Mouse (Mus musculus): Measurements from ENCODE around the gene Sytl1. TPM values are rescaled to one million over a fixed set of nuclear protein-coding genes. Genes with fewer than 3 reads are reported as not detected.

Gene Sytl1
- polyA plus RNA-seq, 1 experiment from 2014 or later = 1.5 TPM

GRCm38 (mm10) chr4:133297801-133298238 lies 34.9 kb upstream of the Sytl1 start:
- Histone ChIP-seq H3K4me1 (ENCODE audit: insufficient read depth, low read length) (peaks cover 29% of the 10 kb centered on the region), H3K27ac (ENCODE audit: low read length) (no peak overlapping the region), H3K9ac (replicated peaks; ENCODE audit: low read length) (peak overlapping the region; percentile 27; the same call in 1 of the 2 replicates), H3K36me3 (ENCODE audit: insufficient read depth, low read length) (peaks cover 27% of the 10 kb centered on the region; the same call in 1 of the 2 replicates), H3K27me3 (ENCODE audit: insufficient read depth, low read length) (no peaks in the 10 kb centered on the region), H3K9me3 (ENCODE audit: low read length) (no peaks in the 10 kb centered on the region), H3K4me2 (replicated peaks; ENCODE audit: low read depth, low read length) (no peak overlapping the region), H3K4me3 (ENCODE audit: low read length) (no peak overlapping the region)
- peak; percentile 53; the same call in 1 of the 2 replicates for ATAC-seq (ENCODE audit: low FRiP score, low TSS enrichment)
- 0% methylated on average over 5 of the region's 5 CpGs for WGBS

- no peak overlapping the region for H3K27ac ChIP-seq (ENCODE audit: low read length)
- H3K4me3 ChIP-seq (ENCODE audit: low read length) = no peak overlapping the region
- peaks cover 33% of the 10 kb centered on the region for H3K4me1 ChIP-seq (ENCODE audit: insufficient read depth, low read length)
- no peak overlapping the region for H3K9ac ChIP-seq (replicated peaks; ENCODE audit: low read length)
- H3K9me3 ChIP-seq (ENCODE audit: low read length) = no peaks in the 10 kb centered on the region
- no peaks in the 10 kb centered on the region for H3K27me3 ChIP-seq (ENCODE audit: insufficient read depth, low read length)
- H3K4me2 ChIP-seq (replicated peaks; ENCODE audit: low read depth, low read length) = no peak overlapping the region
- peaks cover 27% of the 10 kb centered on the region; the same call in 1 of the 2 replicates for H3K36me3 ChIP-seq (ENCODE audit: insufficient read depth, low read length)
- ATAC-seq (ENCODE audit: low FRiP score, low TSS enrichment) = no peak
- WGBS = 68% methylated on average over 10 of the region's 10 CpGs
These were observed 34.4 kb upstream of the Sytl1 start for GRCm38 (mm10) chr4:133297360-133297759.

GRCm38 (mm10) chr4:133294084-133294483 lies 31.2 kb upstream of the Sytl1 start:
- no peak overlapping the region for H3K4me3 ChIP-seq (ENCODE audit: low read length)
- no peak for ATAC-seq (ENCODE audit: low FRiP score, low TSS enrichment)
- no peaks in the 10 kb centered on the region for H3K9me3 ChIP-seq (ENCODE audit: low read length)
- H3K27me3 ChIP-seq (ENCODE audit: insufficient read depth, low read length) = no peaks in the 10 kb centered on the region
- H3K36me3 ChIP-seq (ENCODE audit: insufficient read depth, low read length) = peaks cover 16% of the 10 kb centered on the region; the same call in 1 of the 2 replicates
- H3K4me2 ChIP-seq (replicated peaks; ENCODE audit: low read depth, low read length) = 0 out of 2 replicates have a peak overlapping the region, but pooled peaks have one; percentile 14
- peaks cover 36% of the 10 kb centered on the region for H3K4me1 ChIP-seq (ENCODE audit: insufficient read depth, low read length)
- H3K9ac ChIP-seq (replicated peaks; ENCODE audit: low read length) = peak overlapping the region; percentile 22
- 50% methylated on average over 11 of the region's 11 CpGs for WGBS
- peak overlapping the region; percentile 57 for H3K27ac ChIP-seq (ENCODE audit: low read length)

GRCm38 (mm10) chr4:133292901-133293843 lies 30.3 kb upstream of the Sytl1 start:
- peaks cover 16% of the 10 kb centered on the region; the same call in 1 of the 2 replicates for H3K36me3 ChIP-seq (ENCODE audit: insufficient read depth, low read length)
- peak overlapping the region; percentile 17 for H3K4me2 ChIP-seq (replicated peaks; ENCODE audit: low read depth, low read length)
- H3K27me3 ChIP-seq (ENCODE audit: insufficient read depth, low read length) = no peaks in the 10 kb centered on the region
- ATAC-seq (ENCODE audit: low FRiP score, low TSS enrichment) = peak; percentile 87
- H3K4me1 ChIP-seq (ENCODE audit: insufficient read depth, low read length) = peaks cover 28% of the 10 kb centered on the region
- H3K27ac ChIP-seq (ENCODE audit: low read length) = peak overlapping the region; percentile 57
- peak overlapping the region; percentile 22 for H3K9ac ChIP-seq (replicated peaks; ENCODE audit: low read length)
- H3K9me3 ChIP-seq (ENCODE audit: low read length) = no peaks in the 10 kb centered on the region
- 15% methylated on average over 23 of the region's 24 CpGs for WGBS
- no peak overlapping the region for H3K4me3 ChIP-seq (ENCODE audit: low read length)

GRCm38 (mm10) chr4:133292405-133292804 lies 29.5 kb upstream of the Sytl1 start:
- no peak overlapping the region for H3K4me3 ChIP-seq (ENCODE audit: low read length)
- peak overlapping the region; percentile 57 for H3K27ac ChIP-seq (ENCODE audit: low read length)
- peaks cover 16% of the 10 kb centered on the region; the same call in 1 of the 2 replicates for H3K36me3 ChIP-seq (ENCODE audit: insufficient read depth, low read length)
- H3K4me1 ChIP-seq (ENCODE audit: insufficient read depth, low read length) = peaks cover 24% of the 10 kb centered on the region
- no peaks in the 10 kb centered on the region for H3K9me3 ChIP-seq (ENCODE audit: low read length)
- H3K27me3 ChIP-seq (ENCODE audit: insufficient read depth, low read length) = no peaks in the 10 kb centered on the region
- 76% methylated on average over 4 of the region's 4 CpGs for WGBS
- H3K4me2 ChIP-seq (replicated peaks; ENCODE audit: low read depth, low read length) = no peak overlapping the region
- ATAC-seq (ENCODE audit: low FRiP score, low TSS enrichment) = peak; percentile 52
- no peak overlapping the region for H3K9ac ChIP-seq (replicated peaks; ENCODE audit: low read length)

- Histone ChIP-seq H3K27ac (ENCODE audit: low read length) (no peak overlapping the region), H3K9me3 (ENCODE audit: low read length) (no peaks in the 10 kb centered on the region)
- WGBS = 97% methylated on average over 1 of the region's 1 CpGs
These were observed 28.3 kb upstream of the Sytl1 start for GRCm38 (mm10) chr4:133291255-133291654.

GRCm38 (mm10) chr4:133286476-133287077 lies 23.7 kb upstream of the Sytl1 start:
- Histone ChIP-seq H3K27ac (ENCODE audit: low read length) (no peak overlapping the region), H3K9ac (replicated peaks; ENCODE audit: low read length) (no peak overlapping the region), H3K27me3 (ENCODE audit: insufficient read depth, low read length) (no peaks in the 10 kb centered on the region), H3K36me3 (ENCODE audit: insufficient read depth, low read length) (no peaks in the 10 kb centered on the region), H3K9me3 (ENCODE audit: low read length) (no peaks in the 10 kb centered on the region), H3K4me2 (replicated peaks; ENCODE audit: low read depth, low read length) (no peak overlapping the region), H3K4me1 (ENCODE audit: insufficient read depth, low read length) (peaks cover 11% of the 10 kb centered on the region; the same call in 1 of the 2 replicates), H3K4me3 (ENCODE audit: low read length) (no peak overlapping the region)
- no peak for ATAC-seq (ENCODE audit: low FRiP score, low TSS enrichment)
- WGBS = 75% methylated on average over 4 of the region's 4 CpGs

More at GRCm38 (mm10) chr4:133291255-133291654, 28.3 kb upstream of the Sytl1 start:
- no peak for ATAC-seq (ENCODE audit: low FRiP score, low TSS enrichment)
- Histone ChIP-seq H3K27me3 (ENCODE audit: insufficient read depth, low read length) (no peaks in the 10 kb centered on the region), H3K36me3 (ENCODE audit: insufficient read depth, low read length) (peaks cover 13% of the 10 kb centered on the region; the same call in 1 of the 2 replicates), H3K4me2 (replicated peaks; ENCODE audit: low read depth, low read length) (no peak overlapping the region), H3K4me1 (ENCODE audit: insufficient read depth, low read length) (peaks cover 24% of the 10 kb centered on the region), H3K9ac (replicated peaks; ENCODE audit: low read length) (no peak overlapping the region), H3K4me3 (ENCODE audit: low read length) (no peak overlapping the region)

- no peak for ATAC-seq (ENCODE audit: low FRiP score, low TSS enrichment)
- Histone ChIP-seq H3K27ac (ENCODE audit: low read length) (no peak overlapping the region), H3K4me1 (ENCODE audit: insufficient read depth, low read length) (peaks cover 13% of the 10 kb centered on the region; the same call in 1 of the 2 replicates), H3K36me3 (ENCODE audit: insufficient read depth, low read length) (no peaks in the 10 kb centered on the region), H3K4me2 (replicated peaks; ENCODE audit: low read depth, low read length) (no peak overlapping the region), H3K27me3 (ENCODE audit: insufficient read depth, low read length) (no peaks in the 10 kb centered on the region), H3K4me3 (ENCODE audit: low read length) (no peak overlapping the region), H3K9ac (replicated peaks; ENCODE audit: low read length) (no peak overlapping the region), H3K9me3 (ENCODE audit: low read length) (no peaks in the 10 kb centered on the region)
- WGBS = 86% methylated on average over 5 of the region's 5 CpGs
These were observed 23.0 kb upstream of the Sytl1 start for GRCm38 (mm10) chr4:133285950-133286349.

- Histone ChIP-seq H3K36me3 (ENCODE audit: insufficient read depth, low read length) (no peaks in the 10 kb centered on the region), H3K9me3 (ENCODE audit: low read length) (no peaks in the 10 kb centered on the region), H3K27ac (ENCODE audit: low read length) (no peak overlapping the region), H3K27me3 (ENCODE audit: insufficient read depth, low read length) (no peaks in the 10 kb centered on the region), H3K9ac (replicated peaks; ENCODE audit: low read length) (no peak overlapping the region), H3K4me1 (ENCODE audit: insufficient read depth, low read length) (peaks cover 13% of the 10 kb centered on the region; the same call in 1 of the 2 replicates), H3K4me2 (replicated peaks; ENCODE audit: low read depth, low read length) (no peak overlapping the region), H3K4me3 (ENCODE audit: low read length) (no peak overlapping the region)
- WGBS = 81% methylated on average over 3 of the region's 3 CpGs
- ATAC-seq (ENCODE audit: low FRiP score, low TSS enrichment) = no peak
These were observed 22.4 kb upstream of the Sytl1 start for GRCm38 (mm10) chr4:133285299-133285698.
